Mouse (Mus musculus) myocyte (in vitro differentiated cells): ENCODE data around the gene Lyzl4. TPM values are rescaled to one million over a fixed set of nuclear protein-coding genes. Genes with fewer than 3 reads are reported as not detected.

ENCODE experiments used
- H3K27me3 ChIP-seq: one replicate; pipeline ENCODE4 v1.6.1; 2011; ENCODE audit not compliant: control insufficient read depth, insufficient read depth, insufficient read length
- H3K36me3 ChIP-seq: one replicate; pipeline ENCODE4 v1.6.1; 2011; ENCODE audit not compliant: control insufficient read depth, insufficient read depth
- H3K4me2 ChIP-seq: one replicate; pipeline ENCODE4 v1.6.1; 2011; ENCODE audit warnings: low read depth, control low read depth
- H3K4me3 ChIP-seq: one replicate; pipeline ENCODE4 v1.5.1; 2011; ENCODE audit warnings: mild to moderate bottlenecking, control low read depth, moderate library complexity
- H3K79me2 ChIP-seq: one replicate; pipeline ENCODE4 v1.6.1; 2011; ENCODE audit not compliant: control insufficient read depth, insufficient read depth
- H3ac ChIP-seq: one replicate; pipeline ENCODE4 v1.6.1; 2011; ENCODE audit not compliant: control insufficient read depth, insufficient read length
- CEBPB ChIP-seq: IDR thresholded peaks from 2 replicates; pipeline ENCODE4 v1.6.1; 2011; ENCODE audit warnings: mild to moderate bottlenecking, moderate library complexity; ENCODE audit not compliant: poor library complexity, insufficient read depth, severe bottlenecking
- E2F4 ChIP-seq: IDR thresholded peaks from one replicate; pipeline ENCODE4 v1.6.1; 2011; ENCODE audit warnings: mild to moderate bottlenecking, control low read depth, moderate library complexity; ENCODE audit not compliant: insufficient read depth
- MAX ChIP-seq: IDR thresholded peaks from one replicate; pipeline ENCODE4 v1.6.1; 2011; ENCODE audit warnings: low read depth, mild to moderate bottlenecking, control low read depth
- MYOD1 ChIP-seq, 3 experiments: IDR thresholded peaks; one replicate each; pipeline ENCODE4 v1.6.1; 2011; ENCODE audit warnings: control low read depth in 2 of 3, low read depth in 2 of 3, mild to moderate bottlenecking in 2 of 3, moderate library complexity in 1 of 3; ENCODE audit not compliant: insufficient read length in 2 of 3, control insufficient read depth in 1 of 3
- MYOG ChIP-seq, 3 experiments: IDR thresholded peaks; one replicate each; pipeline ENCODE4 v1.6.1; 2011; ENCODE audit warnings: control low read depth in 2 of 3, low read depth in 2 of 3, mild to moderate bottlenecking in 2 of 3; ENCODE audit not compliant: insufficient read length in 2 of 3, control insufficient read depth in 1 of 3, insufficient read depth in 1 of 3
- POLR2A ChIP-seq: IDR thresholded peaks from one replicate; pipeline ENCODE4 v1.6.1; 2011; ENCODE audit warnings: low read depth, mild to moderate bottlenecking, control low read depth, moderate library complexity; ENCODE audit not compliant: insufficient read length
- POLR2AphosphoS2 ChIP-seq: IDR thresholded peaks from one replicate; pipeline ENCODE4 v1.6.1; 2011; ENCODE audit warnings: low read depth, control low read depth; ENCODE audit not compliant: insufficient read length
- REST ChIP-seq: IDR thresholded peaks from one replicate; pipeline ENCODE4 v1.6.1; 2011; ENCODE audit warnings: mild to moderate bottlenecking, control low read depth, moderate library complexity; ENCODE audit not compliant: insufficient read depth, insufficient read length
- SRF ChIP-seq: IDR thresholded peaks from one replicate; pipeline ENCODE4 v1.6.1; 2011; ENCODE audit warnings: low read depth; ENCODE audit not compliant: control insufficient read depth, insufficient read length
- TCF12 ChIP-seq: IDR thresholded peaks from one replicate; pipeline ENCODE4 v1.6.1; 2011; ENCODE audit warnings: mild to moderate bottlenecking, control low read depth; ENCODE audit not compliant: poor library complexity, insufficient read depth, severe bottlenecking
- TCF3 ChIP-seq: IDR thresholded peaks from one replicate; pipeline ENCODE4 v1.6.1; 2011; ENCODE audit warnings: low read depth, control low read depth; ENCODE audit not compliant: insufficient read length
- USF1 ChIP-seq: IDR thresholded peaks from one replicate; pipeline ENCODE4 v1.6.1; 2011; ENCODE audit warnings: low read depth, mild to moderate bottlenecking, control low read depth, moderate library complexity
- polyA plus RNA-seq: library from polyadenylated mRNA; unstranded; fragments of >200 nt; fragmentation: generic; extraction: Trizol; gene quantifications from one replicate; pipeline ENCODE4 v1.2.1, GENCODE M21; 2012; ENCODE audit warnings: missing spikeins

Gene Lyzl4
- polyA plus RNA-seq, 1 experiment = not detected

DNA sequence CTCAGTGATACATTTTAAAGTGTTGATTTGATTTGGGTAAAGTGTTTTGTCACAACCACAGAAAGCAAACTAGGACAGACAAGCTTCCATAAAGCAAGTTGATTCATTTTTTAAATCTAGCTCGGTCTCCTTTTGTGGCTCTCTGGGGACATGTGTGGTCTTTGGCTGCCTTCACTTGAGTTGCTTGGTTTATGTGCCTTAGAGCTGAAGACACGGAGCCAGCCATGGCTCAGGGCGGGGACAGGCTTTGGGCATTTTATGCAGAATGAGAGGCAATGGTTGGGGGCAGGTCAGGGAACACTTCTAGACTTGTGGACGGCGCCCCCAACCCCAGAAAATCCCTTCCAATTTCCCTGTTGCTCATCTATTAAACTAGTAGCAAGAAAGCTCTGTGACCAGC lies 31.8 kb upstream of the Lyzl4 start:
- no peak for TF ChIP-seq MYOG (IDR thresholded peaks at IDR 0.05; ENCODE audit: control insufficient read depth in 1 of 3, insufficient read depth in 1 of 3, insufficient read length in 2 of 3, low read depth in 2 of 3)
- no peak for TF ChIP-seq TCF12
- TF ChIP-seq POLR2A = no peak
- no peak for TF ChIP-seq USF1
- TF ChIP-seq CEBPB = no peak
- no peak for TF ChIP-seq POLR2AphosphoS2
- TF ChIP-seq REST = no peak
- no peak for TF ChIP-seq MYOD1 (IDR thresholded peaks at IDR 0.05; ENCODE audit: control insufficient read depth in 1 of 3, insufficient read length in 2 of 3, low read depth in 2 of 3)
- TF ChIP-seq MAX = no peak
- no peak for TF ChIP-seq SRF
- no peak for TF ChIP-seq TCF3
- TF ChIP-seq E2F4 = no peak
- Histone ChIP-seq H3K4me3 (no peak overlapping the region), H3K79me2 (no peaks in the 10 kb centered on the region), H3K27me3 (no peaks in the 10 kb centered on the region), H3K4me2 (peak overlapping the region; percentile 30), H3ac (no peak overlapping the region), H3K36me3 (no peaks in the 10 kb centered on the region)

DNA sequence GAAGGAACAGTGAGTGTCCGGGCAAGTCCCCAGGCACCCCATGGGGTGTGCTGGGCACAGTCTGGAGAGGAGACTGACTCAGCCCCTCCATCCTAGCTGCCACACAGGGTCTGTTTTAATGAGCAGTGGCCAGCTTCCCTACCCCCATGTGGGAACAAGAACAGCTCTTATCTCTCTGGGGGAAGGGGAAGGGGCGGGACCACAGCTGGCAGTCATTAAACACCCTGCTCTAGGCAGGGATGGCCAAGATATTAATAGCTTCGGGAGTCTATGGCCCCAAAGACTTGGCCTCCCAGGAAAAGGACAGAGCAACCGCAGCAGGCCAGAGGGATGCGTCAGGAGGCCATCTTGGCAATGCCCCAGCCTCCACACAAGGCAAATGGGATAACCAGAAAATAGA lies 30.4 kb upstream of the Lyzl4 start:
- Histone ChIP-seq H3K79me2 (no peaks in the 10 kb centered on the region), H3K4me3 (no peak overlapping the region), H3K27me3 (no peaks in the 10 kb centered on the region), H3K36me3 (no peaks in the 10 kb centered on the region), H3ac (no peak overlapping the region), H3K4me2 (peak overlapping the region; percentile 70)
- TF ChIP-seq TCF12 (peak; percentile 65), MYOG (IDR thresholded peaks at IDR 0.05; ENCODE audit: control insufficient read depth in 1 of 3, insufficient read depth in 1 of 3, insufficient read length in 2 of 3, low read depth in 2 of 3) (peak in 2 of 3 experiments; percentile 8 to 60), SRF (no peak), POLR2AphosphoS2 (no peak), MAX (no peak), TCF3 (no peak), USF1 (no peak), CEBPB (no peak), E2F4 (no peak), REST (no peak), POLR2A (no peak), MYOD1 (IDR thresholded peaks at IDR 0.05; ENCODE audit: control insufficient read depth in 1 of 3, insufficient read length in 2 of 3, low read depth in 2 of 3) (peak in 2 of 3 experiments; percentile 55 to 81)

- H3K36me3 ChIP-seq = no peaks in the 10 kb centered on the region
- no peaks in the 10 kb centered on the region for H3K27me3 ChIP-seq
- TF ChIP-seq REST (no peak), SRF (no peak), CEBPB (no peak), MYOG (IDR thresholded peaks at IDR 0.05; ENCODE audit: control insufficient read depth in 1 of 3, insufficient read depth in 1 of 3, insufficient read length in 2 of 3, low read depth in 2 of 3) (no peak), USF1 (no peak), MAX (no peak), POLR2A (no peak), TCF3 (no peak)
Measured at GRCm38 (mm10) chr9:121671300-121671699, 29.4 kb upstream of the Lyzl4 start.

GRCm38 (mm10) chr9:121669348-121669791 lies 27.5 kb upstream of the Lyzl4 start:
- Histone ChIP-seq H3K4me2 (peak overlapping the region; percentile 48), H3K79me2 (no peaks in the 10 kb centered on the region), H3K36me3 (no peaks in the 10 kb centered on the region), H3ac (no peak overlapping the region), H3K27me3 (peaks cover 3% of the 10 kb centered on the region), H3K4me3 (no peak overlapping the region)
- no peak for TF ChIP-seq TCF12
- no peak for TF ChIP-seq POLR2AphosphoS2
- TF ChIP-seq POLR2A = no peak
- no peak for TF ChIP-seq REST
- no peak for TF ChIP-seq USF1
- TF ChIP-seq TCF3 = no peak
- TF ChIP-seq E2F4 = no peak
- no peak for TF ChIP-seq MAX
- no peak for TF ChIP-seq MYOG (IDR thresholded peaks at IDR 0.05; ENCODE audit: control insufficient read depth in 1 of 3, insufficient read depth in 1 of 3, insufficient read length in 2 of 3, low read depth in 2 of 3)
- no peak for TF ChIP-seq SRF
- no peak for TF ChIP-seq MYOD1 (IDR thresholded peaks at IDR 0.05; ENCODE audit: control insufficient read depth in 1 of 3, insufficient read length in 2 of 3, low read depth in 2 of 3)
- no peak for TF ChIP-seq CEBPB

More at GRCm38 (mm10) chr9:121671300-121671699, 29.4 kb upstream of the Lyzl4 start:
- no peak overlapping the region for H3ac ChIP-seq
- H3K79me2 ChIP-seq = no peaks in the 10 kb centered on the region
- peak overlapping the region; percentile 70 for H3K4me2 ChIP-seq
- H3K4me3 ChIP-seq = no peak overlapping the region

DNA sequence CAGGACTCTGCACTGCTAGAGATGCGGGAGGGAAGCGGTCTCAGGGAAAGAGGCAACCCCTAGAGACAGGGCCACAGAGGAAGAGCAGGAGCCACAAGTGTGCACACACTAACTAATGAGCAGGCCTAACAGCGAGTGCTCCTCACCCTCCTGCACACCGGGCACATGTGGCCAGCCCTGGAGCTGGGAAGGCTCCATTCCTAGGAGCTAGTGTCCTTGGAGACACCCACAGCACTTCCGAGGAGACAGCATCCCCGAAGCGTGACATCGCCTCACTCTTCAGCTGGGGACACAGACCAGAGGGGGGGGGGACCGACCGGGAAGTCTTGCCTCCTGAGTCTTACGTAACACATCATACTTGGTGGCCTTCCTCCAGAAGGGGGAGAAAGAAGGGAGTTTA lies 25.9 kb upstream of the Lyzl4 start:
- H3ac ChIP-seq = no peak overlapping the region
- no peak overlapping the region for H3K4me2 ChIP-seq
- H3K79me2 ChIP-seq = no peaks in the 10 kb centered on the region
- no peak for TF ChIP-seq USF1
- no peak for TF ChIP-seq MYOD1 (IDR thresholded peaks at IDR 0.05; ENCODE audit: control insufficient read depth in 1 of 3, insufficient read length in 2 of 3, low read depth in 2 of 3)
- TF ChIP-seq TCF3 = no peak
- TF ChIP-seq REST = no peak
- TF ChIP-seq POLR2A = no peak
- no peak for TF ChIP-seq E2F4
- no peak for TF ChIP-seq SRF
- TF ChIP-seq MAX = no peak
- TF ChIP-seq MYOG (IDR thresholded peaks at IDR 0.05; ENCODE audit: control insufficient read depth in 1 of 3, insufficient read depth in 1 of 3, insufficient read length in 2 of 3, low read depth in 2 of 3) = no peak
- no peak for TF ChIP-seq CEBPB
- TF ChIP-seq TCF12 = no peak
- H3K36me3 ChIP-seq = no peaks in the 10 kb centered on the region
- peaks cover 3% of the 10 kb centered on the region for H3K27me3 ChIP-seq
- H3K4me3 ChIP-seq = no peak overlapping the region
